Mouse (Mus musculus) liver, embryonic 14.5 days (tissue): Measurements from ENCODE around the gene Zfp346.
A peak's percentile ranks its signal among the peaks of the same experiment; 100 is the strongest.

Source experiments
- CTCF ChIP-seq: IDR thresholded peaks from 2 replicates; pipeline ENCODE4 v1.5.1; 2016; ENCODE audit warnings: antibody characterized with exemption, low read depth, control low read depth
- EP300 ChIP-seq: IDR thresholded peaks from 2 replicates; pipeline ENCODE4 v1.6.1; 2016; ENCODE audit warnings: antibody characterized with exemption, low read depth

GRCm38 (mm10) chr13:55135382-55135781 is 30.3 kb downstream of the Zfp346 start:
- TF ChIP-seq CTCF (peak; percentile 80), EP300 (no peak)
